Mouse (Mus musculus): ENCODE measurements at regions not wholly inside any gene's neighbourhood (a gene's known extent, or its start where the extent isn't known, plus 50 kb on each side); places are given as distances from the start of the nearest gene placed in this dataset.

GRCm38 (mm10) chr12:62404558-62404957, 881.6 kb downstream of the Lrfn5 start:
- Histone ChIP-seq H3K4me3 (ENCODE audit: low read length) (no peak overlapping the region), H3K4me2 (replicated peaks; ENCODE audit: low read depth, low read length) (no peak overlapping the region), H3K4me1 (ENCODE audit: insufficient read depth, low read length) (no peaks in the 10 kb centered on the region), H3K9ac (replicated peaks; ENCODE audit: low read length) (no peak overlapping the region), H3K27me3 (ENCODE audit: insufficient read depth, low read length) (no peaks in the 10 kb centered on the region), H3K36me3 (ENCODE audit: insufficient read depth, low read length) (no peaks in the 10 kb centered on the region), H3K27ac (ENCODE audit: low read length) (no peak overlapping the region), H3K9me3 (ENCODE audit: low read length) (no peaks in the 10 kb centered on the region)
- no peak for ATAC-seq (ENCODE audit: low FRiP score, low TSS enrichment)
- 55% methylated on average over 2 of the region's 2 CpGs for WGBS

GRCm38 (mm10) chr12:62428692-62429091, 905.7 kb downstream of the Lrfn5 start:
- Histone ChIP-seq H3K4me2 (replicated peaks; ENCODE audit: low read depth, low read length) (no peak overlapping the region), H3K9ac (replicated peaks; ENCODE audit: low read length) (no peak overlapping the region), H3K36me3 (ENCODE audit: insufficient read depth, low read length) (no peaks in the 10 kb centered on the region), H3K4me1 (ENCODE audit: insufficient read depth, low read length) (no peaks in the 10 kb centered on the region), H3K27me3 (ENCODE audit: insufficient read depth, low read length) (no peaks in the 10 kb centered on the region), H3K9me3 (ENCODE audit: low read length) (no peaks in the 10 kb centered on the region), H3K4me3 (ENCODE audit: low read length) (no peak overlapping the region), H3K27ac (ENCODE audit: low read length) (no peak overlapping the region)
- 61% methylated on average over 2 of the region's 2 CpGs for WGBS
- ATAC-seq (ENCODE audit: low FRiP score, low TSS enrichment) = no peak

- Histone ChIP-seq H3K36me3 (ENCODE audit: insufficient read depth, low read length) (no peaks in the 10 kb centered on the region), H3K27me3 (ENCODE audit: insufficient read depth, low read length) (no peaks in the 10 kb centered on the region), H3K4me1 (ENCODE audit: insufficient read depth, low read length) (no peaks in the 10 kb centered on the region), H3K9ac (replicated peaks; ENCODE audit: low read length) (no peak overlapping the region), H3K27ac (ENCODE audit: low read length) (no peak overlapping the region), H3K9me3 (ENCODE audit: low read length) (no peaks in the 10 kb centered on the region), H3K4me2 (replicated peaks; ENCODE audit: low read depth, low read length) (no peak overlapping the region), H3K4me3 (ENCODE audit: low read length) (no peak overlapping the region)
- ATAC-seq (ENCODE audit: low FRiP score, low TSS enrichment) = no peak
- 86% methylated on average over 1 of the region's 1 CpGs for WGBS
Observed at GRCm38 (mm10) chr12:62450618-62451017, 927.7 kb downstream of the Lrfn5 start.

- ATAC-seq (ENCODE audit: low FRiP score, low TSS enrichment) = no peak
- no peaks in the 10 kb centered on the region for H3K36me3 ChIP-seq (ENCODE audit: insufficient read depth, low read length)
- 77% methylated on average over 3 of the region's 3 CpGs for WGBS
- no peaks in the 10 kb centered on the region for H3K9me3 ChIP-seq (ENCODE audit: low read length)
- H3K27ac ChIP-seq (ENCODE audit: low read length) = no peak overlapping the region
- H3K4me3 ChIP-seq (ENCODE audit: low read length) = no peak overlapping the region
- no peaks in the 10 kb centered on the region for H3K4me1 ChIP-seq (ENCODE audit: insufficient read depth, low read length)
- H3K9ac ChIP-seq (replicated peaks; ENCODE audit: low read length) = no peak overlapping the region
- H3K27me3 ChIP-seq (ENCODE audit: insufficient read depth, low read length) = no peaks in the 10 kb centered on the region
- H3K4me2 ChIP-seq (replicated peaks; ENCODE audit: low read depth, low read length) = no peak overlapping the region
Observed at GRCm38 (mm10) chr12:62483382-62483781, 960.4 kb downstream of the Lrfn5 start.

GRCm38 (mm10) chr12:62528524-62528923, 1005.6 kb downstream of the Lrfn5 start:
- Histone ChIP-seq H3K27me3 (ENCODE audit: insufficient read depth, low read length) (no peaks in the 10 kb centered on the region), H3K4me2 (replicated peaks; ENCODE audit: low read depth, low read length) (no peak overlapping the region), H3K9me3 (ENCODE audit: low read length) (no peaks in the 10 kb centered on the region), H3K4me3 (ENCODE audit: low read length) (no peak overlapping the region), H3K27ac (ENCODE audit: low read length) (no peak overlapping the region), H3K36me3 (ENCODE audit: insufficient read depth, low read length) (no peaks in the 10 kb centered on the region), H3K9ac (replicated peaks; ENCODE audit: low read length) (no peak overlapping the region), H3K4me1 (ENCODE audit: insufficient read depth, low read length) (no peaks in the 10 kb centered on the region)
- ATAC-seq (ENCODE audit: low FRiP score, low TSS enrichment) = 0 out of 2 replicates have a peak, but pooled peaks have one; percentile 12
- 67% methylated on average over 1 of the region's 1 CpGs for WGBS

- H3K4me2 ChIP-seq (replicated peaks; ENCODE audit: low read depth, low read length) = no peak overlapping the region
- ATAC-seq (ENCODE audit: low FRiP score, low TSS enrichment) = no peak
- no peaks in the 10 kb centered on the region for H3K27me3 ChIP-seq (ENCODE audit: insufficient read depth, low read length)
- no peak overlapping the region for H3K4me3 ChIP-seq (ENCODE audit: low read length)
- H3K9ac ChIP-seq (replicated peaks; ENCODE audit: low read length) = no peak overlapping the region
- no peak overlapping the region for H3K27ac ChIP-seq (ENCODE audit: low read length)
- H3K36me3 ChIP-seq (ENCODE audit: insufficient read depth, low read length) = no peaks in the 10 kb centered on the region
- H3K4me1 ChIP-seq (ENCODE audit: insufficient read depth, low read length) = no peaks in the 10 kb centered on the region
- 54% methylated on average over 2 of the region's 2 CpGs for WGBS
- H3K9me3 ChIP-seq (ENCODE audit: low read length) = no peaks in the 10 kb centered on the region
Observed at GRCm38 (mm10) chr12:62552384-62552783, 1029.4 kb downstream of the Lrfn5 start.

- Histone ChIP-seq H3K4me1 (ENCODE audit: insufficient read depth, low read length) (no peaks in the 10 kb centered on the region), H3K27ac (ENCODE audit: low read length) (no peak overlapping the region), H3K9me3 (ENCODE audit: low read length) (no peaks in the 10 kb centered on the region), H3K36me3 (ENCODE audit: insufficient read depth, low read length) (no peaks in the 10 kb centered on the region), H3K27me3 (ENCODE audit: insufficient read depth, low read length) (no peaks in the 10 kb centered on the region), H3K9ac (replicated peaks; ENCODE audit: low read length) (no peak overlapping the region), H3K4me2 (replicated peaks; ENCODE audit: low read depth, low read length) (no peak overlapping the region), H3K4me3 (ENCODE audit: low read length) (no peak overlapping the region)
- ATAC-seq (ENCODE audit: low FRiP score, low TSS enrichment) = no peak
Observed at GRCm38 (mm10) chr12:62554622-62555021, 1031.7 kb downstream of the Lrfn5 start.

- ATAC-seq (ENCODE audit: low FRiP score, low TSS enrichment) = no peak
- H3K36me3 ChIP-seq (ENCODE audit: insufficient read depth, low read length) = no peaks in the 10 kb centered on the region
- no peak overlapping the region for H3K9ac ChIP-seq (replicated peaks; ENCODE audit: low read length)
- WGBS = 70% methylated on average over 5 of the region's 5 CpGs
- H3K4me1 ChIP-seq (ENCODE audit: insufficient read depth, low read length) = no peaks in the 10 kb centered on the region
- no peaks in the 10 kb centered on the region for H3K9me3 ChIP-seq (ENCODE audit: low read length)
- no peak overlapping the region for H3K4me2 ChIP-seq (replicated peaks; ENCODE audit: low read depth, low read length)
- H3K27me3 ChIP-seq (ENCODE audit: insufficient read depth, low read length) = no peaks in the 10 kb centered on the region
- H3K27ac ChIP-seq (ENCODE audit: low read length) = no peak overlapping the region
- no peak overlapping the region for H3K4me3 ChIP-seq (ENCODE audit: low read length)
Observed at GRCm38 (mm10) chr12:62563799-62564198, 1040.8 kb downstream of the Lrfn5 start.
